Mouse (Mus musculus) forebrain, embryonic 11.5 days (tissue): ENCODE measurements at regions not wholly inside any gene's neighbourhood (a gene's known extent, or its start where the extent isn't known, plus 50 kb on each side); places are given as distances from the start of the nearest gene placed in this dataset.
A peak's percentile ranks its signal among the peaks of the same experiment; 100 is the strongest.

Source experiments
- ATAC-seq: fragments of 200-750 bp; cut with Nextera tagmentation; replicated peaks from 2 replicates; pipeline ENCODE4 v1.8.0; 2017; ENCODE audit warnings: moderate TSS enrichment; ENCODE audit not compliant: low FRiP score
- DNase-seq: peaks from one replicate; pipeline ENCODE4 v3.0.0-alpha.2; 2017; ENCODE audit warnings: low spot score
- H3K27ac ChIP-seq: fragments of 300-500 bp; sonication (generic); 2 replicates; pipeline ENCODE4 v1.5.1; 2014; ENCODE audit warnings: low read depth, low read length
- H3K27me3 ChIP-seq: fragments of 300-500 bp; sonication (generic); 2 replicates; pipeline ENCODE4 v1.6.1; 2014; ENCODE audit warnings: mild to moderate bottlenecking, low read length, mixed read lengths; ENCODE audit not compliant: control insufficient read depth, insufficient read depth
- H3K36me3 ChIP-seq: fragments of 300-500 bp; sonication (generic); 2 replicates; pipeline ENCODE4 v1.6.1; 2014; ENCODE audit warnings: mild to moderate bottlenecking, low read length, moderate library complexity, mixed read lengths; ENCODE audit not compliant: control insufficient read depth, insufficient read depth
- H3K4me1 ChIP-seq: fragments of 300-500 bp; sonication (generic); replicated peaks from 2 replicates; pipeline ENCODE4 v1.6.1; 2014; ENCODE audit warnings: low read length, mixed read lengths; ENCODE audit not compliant: control insufficient read depth, insufficient read depth
- H3K4me2 ChIP-seq: fragments of 300-500 bp; sonication (generic); 2 replicates; pipeline ENCODE4 v1.6.1; 2014; ENCODE audit warnings: low read depth, mild to moderate bottlenecking, low read length, moderate library complexity, mixed read lengths; ENCODE audit not compliant: severe bottlenecking
- H3K4me3 ChIP-seq: fragments of 300-500 bp; sonication (generic); 2 replicates; pipeline ENCODE4 v1.5.1; 2014; ENCODE audit warnings: low read depth, low read length
- H3K9ac ChIP-seq: fragments of 300-500 bp; sonication (generic); 2 replicates; pipeline ENCODE4 v1.6.1; 2014; ENCODE audit warnings: low read length
- H3K9me3 ChIP-seq: fragments of 300-500 bp; sonication (generic); 2 replicates; pipeline ENCODE4 v1.6.1; 2016; ENCODE audit warnings: low read length, mixed read lengths; ENCODE audit not compliant: control insufficient read depth
- WGBS: fragments of 180-500 bp; shearing (Covaris S2); extraction: QIAGEN DNeasy Blood & Tissue Kit; methylation state at CpG from one replicate; pipeline ENCODE4 v1.1.7; 2014; 5-methylcytosine and 5-hydroxymethylcytosine counted together

- Histone ChIP-seq H3K27me3 (no peaks in the 10 kb centered on the region), H3K9me3 (no peaks in the 10 kb centered on the region), H3K4me1 (no peaks in the 10 kb centered on the region), H3K9ac (no peak overlapping the region), H3K4me3 (no peak overlapping the region), H3K27ac (no peak overlapping the region), H3K36me3 (no peaks in the 10 kb centered on the region), H3K4me2 (no peak overlapping the region)
- ATAC-seq (no peak), DNase-seq (no peak)
- WGBS = 37% methylated on average over 1 of the region's 1 CpGs
Observed at GRCm38 (mm10) chrX:110061870-110062269, 752.2 kb upstream of the Pou3f4 start.

GRCm38 (mm10) chrX:110076376-110076775 lies 737.7 kb upstream of the Pou3f4 start:
- ATAC-seq (no peak), DNase-seq (no peak)
- H3K9ac ChIP-seq = no peak overlapping the region
- H3K27me3 ChIP-seq = no peaks in the 10 kb centered on the region
- H3K4me3 ChIP-seq = no peak overlapping the region
- H3K27ac ChIP-seq = no peak overlapping the region
- H3K9me3 ChIP-seq = no peaks in the 10 kb centered on the region
- WGBS = 70% methylated on average over 4 of the region's 4 CpGs
- H3K4me1 ChIP-seq = no peaks in the 10 kb centered on the region
- no peak overlapping the region for H3K4me2 ChIP-seq
- no peaks in the 10 kb centered on the region for H3K36me3 ChIP-seq

DNA sequence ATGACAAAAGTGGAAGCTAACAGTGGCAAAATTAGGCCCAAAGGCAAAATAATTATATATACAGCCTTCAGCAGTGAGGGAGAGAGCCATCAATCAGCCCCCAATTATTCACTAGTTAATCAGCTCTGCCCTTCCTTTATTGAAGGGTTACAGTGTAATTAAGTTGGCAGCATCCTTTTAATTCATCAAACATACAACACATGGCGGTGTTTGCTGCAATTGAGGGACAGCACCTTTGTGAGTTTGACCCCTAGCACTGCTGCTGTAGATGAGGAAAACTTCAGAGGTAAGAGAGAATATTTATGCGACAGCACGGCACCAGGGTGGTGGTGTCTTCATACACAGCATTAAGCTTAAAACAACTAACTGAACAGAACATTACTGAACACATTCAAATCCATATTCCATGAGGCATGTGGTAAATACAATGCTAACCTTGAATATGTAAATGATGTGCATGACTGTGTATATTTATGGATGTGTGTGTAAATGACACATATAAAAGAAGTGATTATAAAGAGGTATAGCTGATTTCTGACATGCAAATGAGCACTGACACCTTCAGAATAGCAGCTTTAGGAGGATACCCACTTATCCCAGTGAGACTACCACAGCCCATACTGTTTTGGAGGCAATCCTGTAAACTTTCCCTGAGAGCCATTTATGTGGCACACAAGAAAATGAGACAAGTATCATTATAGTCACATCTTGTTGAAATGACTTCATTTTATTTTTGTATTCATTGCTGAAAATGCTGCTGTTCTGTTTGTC lies 736.1 kb upstream of the Pou3f4 start:
- WGBS = 44% methylated on average over 3 of the region's 3 CpGs
- H3K36me3 ChIP-seq = no peaks in the 10 kb centered on the region
- H3K9ac ChIP-seq = no peak overlapping the region
- H3K9me3 ChIP-seq = no peaks in the 10 kb centered on the region
- no peaks in the 10 kb centered on the region for H3K27me3 ChIP-seq
- no peak overlapping the region for H3K27ac ChIP-seq
- no peak for DNase-seq
- H3K4me3 ChIP-seq = no peak overlapping the region
- H3K4me1 ChIP-seq = no peaks in the 10 kb centered on the region
- peak; percentile 60; the same call in 1 of the 2 replicates for ATAC-seq
- H3K4me2 ChIP-seq = no peak overlapping the region

DNA sequence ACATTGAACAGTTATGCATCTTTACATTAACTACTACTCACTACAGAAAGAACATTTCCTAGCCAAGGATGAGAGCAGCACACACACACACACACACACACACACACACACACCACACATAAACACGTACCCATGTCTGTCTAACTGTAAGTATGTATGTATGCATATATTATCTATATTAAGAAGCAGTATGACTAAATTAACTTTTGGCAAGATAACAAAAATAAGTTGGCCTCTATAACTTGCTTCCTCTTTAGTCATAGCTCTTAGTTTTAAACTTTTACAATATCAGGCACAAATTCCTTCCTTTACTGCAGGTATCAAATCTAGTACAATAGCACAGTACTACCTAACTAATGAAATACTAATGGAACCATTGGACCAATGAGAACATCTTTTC lies 717.1 kb upstream of the Pou3f4 start:
- H3K27ac ChIP-seq = no peak overlapping the region
- ATAC-seq (no peak), DNase-seq (no peak)
- H3K4me3 ChIP-seq = no peak overlapping the region
- no peaks in the 10 kb centered on the region for H3K4me1 ChIP-seq
- no peaks in the 10 kb centered on the region for H3K36me3 ChIP-seq
- no peak overlapping the region for H3K9ac ChIP-seq
- 88% methylated on average over 1 of the region's 1 CpGs for WGBS
- H3K9me3 ChIP-seq = no peaks in the 10 kb centered on the region
- no peak overlapping the region for H3K4me2 ChIP-seq
- no peaks in the 10 kb centered on the region for H3K27me3 ChIP-seq

- H3K27me3 ChIP-seq = no peaks in the 10 kb centered on the region
- H3K36me3 ChIP-seq = no peaks in the 10 kb centered on the region
- H3K9me3 ChIP-seq = no peaks in the 10 kb centered on the region
- H3K27ac ChIP-seq = no peak overlapping the region
- no peaks in the 10 kb centered on the region for H3K4me1 ChIP-seq
- H3K9ac ChIP-seq = no peak overlapping the region
- DNase-seq (no peak), ATAC-seq (no peak)
- no peak overlapping the region for H3K4me3 ChIP-seq
- H3K4me2 ChIP-seq = no peak overlapping the region
Observed at GRCm38 (mm10) chrX:110109490-110109889, 704.6 kb upstream of the Pou3f4 start.

GRCm38 (mm10) chrX:110117471-110118190 lies 696.4 kb upstream of the Pou3f4 start:
- DNase-seq (no peak), ATAC-seq (no peak)
- Histone ChIP-seq H3K27ac (no peak overlapping the region), H3K4me3 (no peak overlapping the region), H3K27me3 (no peaks in the 10 kb centered on the region), H3K9me3 (no peaks in the 10 kb centered on the region), H3K4me2 (no peak overlapping the region), H3K9ac (no peak overlapping the region), H3K4me1 (no peaks in the 10 kb centered on the region), H3K36me3 (no peaks in the 10 kb centered on the region)
- WGBS = 92% methylated on average over 3 of the region's 3 CpGs

GRCm38 (mm10) chrX:110120720-110121119 lies 693.4 kb upstream of the Pou3f4 start:
- no peak for DNase-seq
- no peaks in the 10 kb centered on the region for H3K36me3 ChIP-seq
- no peak for ATAC-seq
- H3K9ac ChIP-seq = no peak overlapping the region
- H3K4me1 ChIP-seq = no peaks in the 10 kb centered on the region
- no peak overlapping the region for H3K27ac ChIP-seq
- no peak overlapping the region for H3K4me3 ChIP-seq
- H3K4me2 ChIP-seq = no peak overlapping the region
- WGBS = 63% methylated on average over 1 of the region's 1 CpGs
- no peaks in the 10 kb centered on the region for H3K9me3 ChIP-seq
- no peaks in the 10 kb centered on the region for H3K27me3 ChIP-seq
